Mouse (Mus musculus) T-cell, adult 2 months (primary cell): ENCODE results near the gene Herpud2.
A peak's percentile ranks its signal among the peaks of the same experiment; 100 is the strongest.
"Not testable (repeated sequence)": the region's sequence is repeated elsewhere in the genome, so short reads cannot be mapped to it uniquely, and the experiment has no call there.

Experiments
- DNase-seq: peaks from one replicate; pipeline ENCODE4 v3.0.0; 2022; ENCODE audit warnings: low spot score

Herpud2 gene

GRCm38 (mm10) chr9:25145925-25146324 lies 5.7 kb downstream of the Herpud2 start:
- no peak for DNase-seq

DNA sequence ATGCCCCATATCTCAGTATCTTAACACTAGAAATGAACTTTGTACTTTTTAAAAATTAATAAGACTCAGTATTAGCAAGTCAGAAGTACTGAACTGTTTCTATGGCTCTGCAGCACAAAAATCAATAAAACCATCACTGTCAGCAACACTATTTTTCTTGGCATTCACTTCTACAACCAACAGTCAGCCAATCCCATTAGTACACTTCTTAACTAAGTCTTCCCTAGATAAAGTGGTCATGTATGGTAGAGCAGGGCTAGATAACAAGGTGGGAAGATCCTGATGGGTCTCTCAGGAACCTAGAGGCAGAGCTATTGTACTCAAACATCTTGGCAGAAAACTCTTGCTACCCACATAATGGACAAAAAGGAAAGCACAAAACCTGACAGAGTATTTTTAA lies 7.7 kb downstream of the Herpud2 start:
- no peak for DNase-seq

- no peak for DNase-seq
Observed at GRCm38 (mm10) chr9:25142988-25143387, 8.6 kb downstream of the Herpud2 start.

- DNase-seq: no peak
Observed at GRCm38 (mm10) chr9:25142041-25142440, 9.6 kb downstream of the Herpud2 start.

- no peak for DNase-seq
Observed at GRCm38 (mm10) chr9:25140330-25140729, 11.3 kb downstream of the Herpud2 start.

- no peak for DNase-seq
Observed at GRCm38 (mm10) chr9:25138900-25139299, 12.7 kb downstream of the Herpud2 start.

GRCm38 (mm10) chr9:25132920-25133319 lies 18.7 kb downstream of the Herpud2 start:
- no peak for DNase-seq

GRCm38 (mm10) chr9:25132253-25132652 lies 19.4 kb downstream of the Herpud2 start:
- no peak for DNase-seq

DNA sequence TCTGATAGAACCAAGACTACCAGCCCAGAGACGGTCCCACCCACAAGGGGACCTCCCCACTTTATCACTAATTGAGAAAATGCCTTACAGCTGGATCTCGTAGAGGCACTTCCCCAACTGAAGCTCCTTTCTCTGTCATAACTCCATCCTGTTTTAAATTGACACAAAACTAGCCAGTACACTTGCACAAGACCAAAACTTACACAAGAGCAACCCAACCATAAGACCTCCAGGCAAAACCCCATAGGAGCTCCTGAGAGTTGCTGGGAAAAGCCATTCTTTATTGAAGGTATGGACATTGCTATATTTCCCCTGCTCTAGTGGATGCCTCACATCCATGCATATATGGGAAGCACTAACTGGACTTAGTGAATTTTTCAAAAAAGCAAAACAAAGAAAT lies 27.6 kb downstream of the Herpud2 start:
- no peak for DNase-seq

DNA sequence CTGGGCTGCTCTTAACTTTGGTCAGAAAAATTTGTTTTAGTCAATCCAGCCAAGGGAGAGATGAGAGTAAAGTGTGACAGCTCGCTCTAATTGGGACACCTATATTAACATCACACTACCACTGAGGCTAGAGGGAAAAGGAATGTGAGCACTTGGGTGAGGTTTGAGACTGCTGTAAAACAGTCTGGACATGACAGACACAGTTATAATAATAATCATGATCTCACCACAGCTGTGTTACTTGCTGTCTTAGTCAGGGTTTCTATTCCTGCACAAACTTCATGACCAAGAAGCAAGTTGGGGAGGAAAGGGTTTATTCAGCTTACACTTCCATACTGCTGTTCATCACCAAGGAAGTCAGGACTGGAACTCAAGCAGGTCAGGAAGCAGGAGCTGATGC lies 28.0 kb downstream of the Herpud2 start:
- not testable (repeated sequence) for DNase-seq

DNA sequence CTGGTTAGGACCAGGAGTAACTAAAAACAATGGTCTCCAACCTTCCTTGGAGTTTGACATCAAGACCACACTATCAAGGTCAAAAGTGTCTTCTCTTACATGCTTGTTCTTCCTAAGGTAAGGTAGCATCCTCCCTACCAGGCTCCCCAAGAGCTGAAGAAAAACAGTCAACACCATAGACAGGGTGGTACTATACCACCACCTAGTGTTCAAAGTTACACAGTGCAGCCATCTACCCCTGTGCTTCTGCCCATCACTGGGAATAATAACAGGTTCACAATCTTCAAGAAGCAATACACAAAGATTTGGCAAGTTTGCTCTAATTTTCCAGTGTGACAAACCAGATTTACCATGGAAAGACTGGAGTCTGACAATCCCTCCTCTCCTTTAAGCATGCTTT lies 47.0 kb downstream of the Herpud2 start:
- peak; percentile 31 for DNase-seq

DNA sequence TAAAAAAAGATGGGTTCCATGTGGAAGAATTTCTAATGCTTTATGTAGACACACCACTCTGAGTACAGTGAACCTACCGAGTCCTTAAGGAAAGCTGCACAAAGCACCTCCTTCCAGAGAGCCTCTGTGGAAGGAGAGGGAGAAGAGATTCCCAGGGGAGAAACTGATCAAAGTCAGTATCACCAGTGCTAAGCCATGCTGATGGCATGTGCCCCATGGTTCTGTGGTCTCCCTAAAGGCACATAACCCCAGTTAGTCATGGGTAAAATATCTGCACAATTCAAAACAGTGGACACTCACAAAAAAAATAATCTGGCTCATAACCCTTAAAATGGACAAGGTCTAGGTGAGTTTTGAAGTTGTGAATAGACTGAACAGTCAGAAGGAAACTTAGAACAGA lies 48.7 kb downstream of the Herpud2 start:
- no peak for DNase-seq

- DNase-seq: no peak
Observed at GRCm38 (mm10) chr9:25090853-25091252, 60.8 kb downstream of the Herpud2 start.

DNA sequence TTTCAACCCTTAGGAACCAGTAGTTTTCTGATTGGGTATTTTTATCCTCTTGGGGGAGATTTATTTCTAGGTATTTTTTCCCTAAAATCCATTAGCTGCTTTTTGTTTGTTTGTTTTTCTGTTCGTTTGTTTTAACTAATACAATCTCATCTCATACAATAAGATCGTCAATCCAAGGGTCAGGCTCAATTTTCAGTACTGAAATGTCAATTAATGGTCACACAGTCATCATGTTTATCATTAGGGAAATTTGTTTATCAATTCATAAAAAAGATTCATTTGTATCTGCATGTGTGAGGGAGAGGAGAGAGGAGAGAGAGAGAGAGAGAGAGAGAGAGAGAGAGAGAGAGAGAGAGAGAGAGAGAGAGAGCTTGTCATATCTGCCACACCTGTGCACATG lies 62.5 kb downstream of the Herpud2 start, which contains the start of gene Gm10181:
Gene Gm10181, plus strand, starts transcription at position 301 of the 400 bp plus-strand sequence.
- no peak for DNase-seq

DNA sequence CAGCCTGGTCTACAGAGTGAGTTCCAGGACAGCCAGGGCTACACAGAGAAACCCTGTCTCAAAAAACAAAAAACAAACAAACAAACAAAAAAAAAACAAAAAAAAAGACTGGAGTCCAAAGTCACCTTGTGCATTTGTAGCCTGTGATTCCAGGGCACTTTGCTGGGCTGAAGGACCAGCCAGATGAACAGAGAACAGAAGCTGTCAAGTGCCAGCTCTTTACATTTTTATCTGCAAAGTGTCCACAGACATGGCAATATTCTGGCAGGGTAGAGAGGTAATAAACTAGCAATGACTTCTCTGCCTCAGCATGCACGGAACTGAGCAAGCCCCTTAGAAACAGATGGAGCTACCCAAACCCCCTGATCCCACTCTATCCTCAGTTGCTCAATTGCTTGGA lies 75.1 kb downstream of the Herpud2 start:
- no peak for DNase-seq

DNA sequence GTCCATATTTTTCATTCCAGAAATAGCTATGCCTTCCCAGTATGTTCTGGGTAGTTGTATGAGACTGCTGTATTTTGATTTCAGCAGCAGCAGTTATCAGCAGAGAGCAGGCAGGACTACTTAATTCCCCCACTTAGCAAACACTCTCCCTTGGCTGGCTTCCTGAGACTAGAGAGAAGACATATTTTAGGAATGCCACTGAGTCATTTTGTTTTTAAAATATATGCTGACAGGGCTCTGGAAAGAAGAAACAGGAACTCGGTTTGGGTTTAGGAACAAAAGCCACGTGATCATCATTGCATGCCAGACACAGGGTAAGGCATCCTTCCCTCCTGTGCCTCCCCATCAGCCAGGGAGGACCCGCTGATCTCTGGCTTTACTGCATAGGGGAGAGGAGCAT lies 75.6 kb downstream of the Herpud2 start:
- no peak for DNase-seq

DNA sequence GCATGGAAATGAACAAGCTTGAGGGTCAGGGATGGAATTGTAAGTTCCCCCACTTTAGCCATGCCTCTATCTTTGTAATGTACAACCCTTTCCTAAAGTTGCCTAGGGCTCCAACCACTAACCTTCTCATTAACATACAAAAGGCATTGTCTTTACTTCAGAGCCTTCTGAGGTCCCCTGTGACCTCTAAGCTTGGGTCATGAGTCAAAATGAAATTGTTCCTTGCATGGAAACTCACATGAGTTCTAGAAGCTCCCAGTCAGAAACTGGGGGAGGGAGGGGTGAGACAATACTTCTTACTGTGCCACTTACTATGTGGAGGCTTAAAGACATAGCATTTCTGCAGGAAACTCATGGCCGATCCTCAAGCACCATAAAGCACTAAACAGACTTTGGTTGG lies 79.0 kb downstream of the Herpud2 start:
- DNase-seq: no peak

DNA sequence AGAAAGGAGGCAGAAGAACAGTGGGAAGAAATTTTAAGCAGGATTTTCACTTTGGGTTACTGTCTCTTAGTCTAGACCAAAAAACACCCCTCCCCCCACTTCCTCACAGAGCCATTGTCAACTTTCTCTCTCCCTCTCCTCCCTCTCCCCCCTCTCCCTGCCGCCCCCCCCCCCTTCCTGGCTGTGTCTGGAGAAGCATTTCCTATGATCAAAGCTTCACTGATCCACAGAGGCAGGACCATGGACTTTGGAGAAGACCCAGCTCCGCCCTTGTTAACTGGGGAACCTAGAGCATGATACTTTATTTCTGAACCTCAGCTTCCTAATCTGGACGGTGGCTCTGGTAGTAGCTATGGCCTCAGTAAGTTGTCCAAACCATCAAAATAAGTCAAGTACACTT lies 92.9 kb downstream of the Herpud2 start:
- no peak for DNase-seq
